Mouse (Mus musculus): ENCODE data around the gene Ric8b. TPM values are rescaled to one million over a fixed set of nuclear protein-coding genes. Genes with fewer than 3 reads are reported as not detected.

The Ric8b gene
- polyA plus RNA-seq, 1 experiment from 2014 or later = 43.0 TPM

DNA sequence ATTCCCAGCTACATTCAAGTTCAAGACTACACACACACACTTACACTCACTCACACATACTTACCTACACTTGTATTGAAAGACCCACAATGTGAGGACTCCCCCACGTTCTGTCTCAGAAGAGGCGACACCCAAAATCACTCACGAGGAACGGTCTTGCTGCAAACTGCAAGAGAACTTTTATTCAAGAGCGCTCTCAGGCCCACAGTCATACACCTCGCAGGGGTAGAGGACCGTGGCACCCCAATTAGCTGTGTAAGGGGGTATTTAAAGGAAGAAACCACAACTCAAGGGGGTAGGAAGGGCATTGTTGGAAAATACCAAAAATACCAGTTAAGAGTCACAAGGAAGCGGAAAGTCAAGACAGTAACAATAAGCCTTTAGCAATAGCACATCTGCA, 130.6 kb downstream of the Ric8b start:
- no peaks in the 10 kb centered on the region for H3K9me3 ChIP-seq (ENCODE audit: control insufficient read depth, low read length)
- H3K27ac ChIP-seq (ENCODE audit: low read depth, low read length) = no peak overlapping the region
- 93% methylated on average over 8 of the region's 8 CpGs for WGBS
- H3K9ac ChIP-seq (ENCODE audit: low read depth, low read length) = no peak overlapping the region
- H3K4me1 ChIP-seq (ENCODE audit: control insufficient read depth, insufficient read depth, low read depth, low read length) = peaks cover 4% of the 10 kb centered on the region
- no peaks in the 10 kb centered on the region; the same call in 1 of the 2 replicates for H3K27me3 ChIP-seq (replicated peaks; ENCODE audit: control insufficient read depth, insufficient read depth, low read length)
- no peak for ATAC-seq
- H3K4me3 ChIP-seq (ENCODE audit: low read length) = no peak overlapping the region
- no peak overlapping the region for H3K4me2 ChIP-seq (ENCODE audit: low read length)
- no peaks in the 10 kb centered on the region for H3K36me3 ChIP-seq (ENCODE audit: control insufficient read depth, insufficient read depth, low read length)

GRCm38 (mm10) chr10:85050668-85051208, 133.3 kb downstream of the Ric8b start:
- Histone ChIP-seq H3K27me3 (replicated peaks; ENCODE audit: control insufficient read depth, insufficient read depth, low read length) (no peaks in the 10 kb centered on the region; the same call in 1 of the 2 replicates), H3K27ac (ENCODE audit: low read depth, low read length) (no peak overlapping the region), H3K4me2 (ENCODE audit: low read length) (no peak overlapping the region), H3K4me1 (ENCODE audit: control insufficient read depth, insufficient read depth, low read depth, low read length) (no peaks in the 10 kb centered on the region), H3K36me3 (ENCODE audit: control insufficient read depth, insufficient read depth, low read length) (no peaks in the 10 kb centered on the region), H3K9me3 (ENCODE audit: control insufficient read depth, low read length) (no peaks in the 10 kb centered on the region), H3K4me3 (ENCODE audit: low read length) (no peak overlapping the region), H3K9ac (ENCODE audit: low read depth, low read length) (no peak overlapping the region)
- no peak for ATAC-seq
- 57% methylated on average over 4 of the region's 4 CpGs for WGBS

- Histone ChIP-seq H3K36me3 (ENCODE audit: control insufficient read depth, insufficient read depth, low read length) (no peaks in the 10 kb centered on the region), H3K4me1 (ENCODE audit: control insufficient read depth, insufficient read depth, low read depth, low read length) (no peaks in the 10 kb centered on the region), H3K9me3 (ENCODE audit: control insufficient read depth, low read length) (no peaks in the 10 kb centered on the region), H3K27ac (ENCODE audit: low read depth, low read length) (no peak overlapping the region), H3K9ac (ENCODE audit: low read depth, low read length) (no peak overlapping the region), H3K27me3 (replicated peaks; ENCODE audit: control insufficient read depth, insufficient read depth, low read length) (no peaks in the 10 kb centered on the region), H3K4me2 (ENCODE audit: low read length) (no peak overlapping the region), H3K4me3 (ENCODE audit: low read length) (no peak overlapping the region)
- no peak for ATAC-seq
- 32% methylated on average over 4 of the region's 4 CpGs for WGBS
These were observed 135.0 kb downstream of the Ric8b start for GRCm38 (mm10) chr10:85052451-85052850.

DNA sequence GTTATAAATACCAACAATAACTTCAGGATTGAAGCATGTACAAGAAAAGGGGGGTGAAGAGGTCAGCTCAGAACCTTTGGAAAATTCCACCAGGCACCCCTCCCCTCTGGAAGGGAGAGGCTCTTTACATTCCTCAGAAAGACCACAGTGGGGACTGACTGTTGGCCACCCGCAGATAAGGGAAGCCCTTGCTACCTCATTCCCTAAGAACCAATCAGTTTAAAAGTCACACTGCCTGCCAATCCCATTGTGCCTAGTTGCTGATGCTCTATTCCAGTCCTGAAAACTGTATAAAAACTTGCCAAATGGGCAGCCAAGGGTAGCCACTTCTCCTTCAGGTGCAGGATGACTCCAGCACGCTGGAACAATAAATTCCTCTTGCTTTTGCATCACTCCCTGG, 137.5 kb downstream of the Ric8b start:
- Histone ChIP-seq H3K36me3 (ENCODE audit: control insufficient read depth, insufficient read depth, low read length) (no peaks in the 10 kb centered on the region), H3K27ac (ENCODE audit: low read depth, low read length) (no peak overlapping the region), H3K9me3 (ENCODE audit: control insufficient read depth, low read length) (no peaks in the 10 kb centered on the region), H3K4me2 (ENCODE audit: low read length) (no peak overlapping the region), H3K27me3 (replicated peaks; ENCODE audit: control insufficient read depth, insufficient read depth, low read length) (no peaks in the 10 kb centered on the region), H3K4me3 (ENCODE audit: low read length) (no peak overlapping the region), H3K9ac (ENCODE audit: low read depth, low read length) (no peak overlapping the region), H3K4me1 (ENCODE audit: control insufficient read depth, insufficient read depth, low read depth, low read length) (no peaks in the 10 kb centered on the region)
- ATAC-seq = no peak
- 79% methylated on average over 2 of the region's 2 CpGs for WGBS

Other genes starting within 250 kb of the Ric8b start
- gene Rfx4, start 161.6 kb upstream of the Ric8b start, polyA plus RNA-seq (2015; fragmentation: Nextera tagmentation; extraction: Ambion mirVana) = 16.1 and 22.1 TPM in 2 replicates
- 2.3 and 2.9 TPM in 2 replicates for gene Fhl4, start 184.9 kb downstream of the Ric8b start, polyA plus RNA-seq (2015; fragmentation: Nextera tagmentation; extraction: Ambion mirVana)
- gene Tmem263, start 185.0 kb downstream of the Ric8b start, polyA plus RNA-seq (2015; fragmentation: Nextera tagmentation; extraction: Ambion mirVana) = 52.4 and 54.7 TPM in 2 replicates
- 25.9 and 27.6 TPM in 2 replicates for gene Mterf2, start 210.4 kb downstream of the Ric8b start, polyA plus RNA-seq (2015; fragmentation: Nextera tagmentation; extraction: Ambion mirVana)